Mouse (Mus musculus) lung, postnatal 0 days (tissue): Measurements from ENCODE around the gene 1190007I07Rik.

Experiments used
- CTCF ChIP-seq: IDR thresholded peaks from 2 replicates; pipeline ENCODE4 v1.5.1; 2016; ENCODE audit warnings: antibody characterized with exemption, mild to moderate bottlenecking
- EP300 ChIP-seq: IDR thresholded peaks from 2 replicates; pipeline ENCODE4 v1.6.1; 2016; ENCODE audit warnings: antibody characterized with exemption, mild to moderate bottlenecking, control low read depth

DNA sequence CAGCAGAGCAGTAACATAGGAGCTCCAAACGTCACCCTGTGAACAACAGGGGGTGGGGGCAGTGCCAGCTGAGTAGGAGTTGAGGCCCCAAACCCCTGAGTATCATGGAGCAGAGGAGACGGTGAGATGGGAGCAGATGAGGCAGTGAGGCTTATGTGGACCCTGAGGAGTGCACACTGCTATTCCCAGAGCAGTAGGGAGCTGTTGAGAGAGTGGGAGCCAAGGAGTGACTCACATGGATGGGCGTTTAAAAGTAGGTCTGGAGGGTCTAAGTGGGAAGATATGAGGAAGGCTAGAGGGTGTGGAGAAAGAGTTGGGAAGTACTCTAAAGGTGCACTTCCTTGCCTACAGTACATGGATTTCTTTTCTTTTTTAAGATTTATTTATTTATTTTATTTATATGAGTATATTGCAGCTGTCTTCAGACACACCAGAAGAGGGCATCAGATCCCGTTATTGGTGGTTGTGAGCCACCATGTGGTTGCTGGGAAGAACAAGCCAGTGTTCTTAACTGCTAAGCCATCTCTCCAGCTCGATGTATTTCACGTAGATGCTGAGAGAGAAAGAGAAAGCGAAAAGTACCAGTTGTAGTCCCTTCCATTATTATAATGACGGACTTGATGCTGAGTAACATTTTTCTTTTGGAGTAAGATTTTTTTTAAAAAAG, 16.1 kb upstream of the 1190007I07Rik start:
- no peak for TF ChIP-seq CTCF
- no peak for TF ChIP-seq EP300
